Mouse (Mus musculus): ENCODE results near the gene Tmprss11d.
"Not testable (repeated sequence)": the region's sequence is repeated elsewhere in the genome, so short reads cannot be mapped to it uniquely, and the experiment has no call there.

The Tmprss11d gene

DNA sequence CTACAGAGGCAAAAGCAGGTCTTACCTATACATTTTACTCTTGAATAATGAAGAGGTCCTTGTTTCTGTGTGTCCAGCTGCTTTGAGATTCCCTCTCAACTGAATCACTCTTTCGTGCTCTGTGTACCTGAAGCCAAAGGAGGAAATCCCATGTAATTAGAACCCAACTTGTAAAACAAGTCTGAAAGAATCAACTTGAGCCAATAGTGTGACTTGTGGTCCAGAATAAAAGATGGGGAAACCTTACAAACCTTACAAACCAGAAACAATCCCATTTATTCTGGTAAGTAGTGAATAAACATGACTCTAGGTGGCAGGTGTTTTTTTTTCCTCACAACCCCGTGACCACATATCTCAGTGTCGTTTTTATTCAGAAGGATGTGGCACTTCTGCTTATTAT is at the start of gene Tmprss11d:
Tmprss11d (minus strand) TSS at position 101 of the 400 bp plus-strand sequence.
- DNase-seq (ENCODE audit: low read depth): no peak

DNA sequence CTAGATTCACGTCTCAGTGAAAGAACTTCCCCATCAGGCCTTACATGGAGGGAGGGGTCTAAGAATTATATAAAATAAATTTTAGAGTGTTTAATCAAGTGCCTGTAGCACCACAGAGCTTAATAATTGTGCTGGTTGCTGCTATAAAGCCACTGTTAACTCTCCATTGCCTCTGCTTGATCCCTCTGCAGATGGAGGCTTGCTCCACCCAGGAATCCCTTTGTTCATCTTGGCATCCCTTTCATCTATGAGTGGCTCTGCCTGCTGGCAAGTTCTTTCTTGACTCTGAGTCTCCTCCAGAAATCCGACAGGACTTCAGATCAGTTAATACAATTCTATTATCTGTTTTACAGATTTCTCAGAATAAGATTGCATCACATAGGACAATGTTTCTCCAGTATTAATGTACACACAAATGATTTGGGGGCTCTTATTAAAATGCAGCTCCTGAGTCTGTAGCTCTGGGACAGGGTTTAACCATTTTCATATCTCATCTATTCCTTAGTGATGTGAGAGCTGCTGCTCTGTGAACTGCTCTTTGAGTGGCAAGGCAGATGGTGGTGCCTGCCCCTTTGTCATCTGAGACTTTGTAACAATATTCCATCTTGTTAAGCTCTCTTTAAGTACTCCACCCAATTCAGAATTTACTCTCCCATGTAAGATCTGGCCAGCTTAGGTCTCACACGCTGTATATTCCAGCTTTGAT is 48.3 kb upstream of the Tmprss11d start:
- no peak for DNase-seq (ENCODE audit: low read depth)

DNA sequence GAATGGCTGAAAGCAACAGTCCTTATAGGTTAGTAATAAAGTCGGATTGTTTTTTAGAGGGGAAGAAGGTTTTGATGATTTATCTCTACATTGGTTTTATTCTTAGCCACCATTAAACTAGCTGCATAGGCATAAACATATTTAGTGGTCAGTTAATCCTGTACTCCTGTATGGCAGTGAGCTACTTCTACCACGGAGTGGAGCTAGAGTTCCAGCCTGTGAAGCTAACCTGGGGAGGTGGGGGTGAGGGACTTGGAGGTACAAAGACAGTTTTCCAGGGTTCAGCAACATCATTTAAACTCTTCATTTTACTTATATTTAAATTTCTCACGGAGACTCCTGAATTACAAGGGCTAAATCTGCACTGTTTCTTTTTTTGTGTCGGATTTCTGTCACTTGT is 46.3 kb upstream of the Tmprss11d start:
- DNase-seq (ENCODE audit: low read depth): no peak

DNA sequence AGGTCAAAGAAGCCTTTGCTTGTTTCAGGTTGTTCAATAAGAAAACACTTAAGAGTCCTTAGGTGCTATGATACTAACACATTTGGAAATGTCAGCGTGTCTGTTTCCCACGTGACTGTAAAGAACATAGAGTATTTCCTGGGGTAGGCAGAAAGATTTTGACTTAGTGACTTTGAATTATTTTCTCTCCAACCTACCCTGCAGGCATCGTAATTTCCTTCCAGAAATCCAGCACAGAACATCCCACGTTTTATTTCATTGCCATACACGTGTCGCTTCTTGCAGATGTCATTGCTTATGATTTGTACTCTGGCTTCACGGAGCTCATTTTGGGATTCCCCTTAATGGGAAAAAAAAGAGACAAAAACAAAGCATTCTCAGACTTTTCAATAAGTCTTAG is 41.1 kb upstream of the Tmprss11d start:
- DNase-seq (ENCODE audit: low read depth): no peak

DNA sequence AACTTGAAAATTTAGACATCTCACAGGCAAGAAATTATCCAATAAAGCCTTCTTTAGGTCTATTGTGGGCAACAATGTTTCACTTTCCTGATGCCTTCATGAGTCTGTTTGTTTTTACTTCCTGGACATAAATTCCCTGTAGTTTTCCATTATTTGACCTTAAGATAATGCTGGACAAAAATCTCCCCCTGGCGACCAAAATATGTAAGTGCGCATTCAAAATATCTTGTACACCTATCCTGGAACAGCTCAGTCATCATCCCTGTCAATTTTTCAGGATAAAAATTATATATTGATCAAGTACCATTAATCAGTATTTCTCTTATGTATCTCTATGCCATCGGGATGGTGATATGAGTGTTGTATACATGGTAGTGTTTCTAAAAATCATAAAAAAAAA is 37.6 kb upstream of the Tmprss11d start:
- DNase-seq (ENCODE audit: low read depth): no peak

DNA sequence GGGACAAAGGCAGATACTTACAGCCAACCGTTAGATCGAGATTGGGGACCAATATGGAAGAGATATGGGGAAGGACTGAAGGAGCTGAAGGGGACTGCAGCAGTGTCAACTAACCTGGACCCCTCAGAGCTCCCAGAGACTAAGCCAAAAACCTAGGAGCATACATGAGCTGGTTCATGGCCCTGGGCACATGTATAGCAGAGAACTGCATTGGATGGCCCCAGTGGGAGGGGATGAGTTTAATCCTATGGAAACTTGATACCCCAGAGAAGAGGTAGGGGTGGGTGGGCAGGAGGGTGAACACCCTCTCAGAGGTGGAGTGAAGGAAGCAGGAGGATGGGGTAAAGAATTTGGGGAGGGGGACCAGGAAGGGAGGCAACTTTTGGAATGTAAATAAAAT is 34.7 kb upstream of the Tmprss11d start:
- DNase-seq (ENCODE audit: low read depth): no peak

DNA sequence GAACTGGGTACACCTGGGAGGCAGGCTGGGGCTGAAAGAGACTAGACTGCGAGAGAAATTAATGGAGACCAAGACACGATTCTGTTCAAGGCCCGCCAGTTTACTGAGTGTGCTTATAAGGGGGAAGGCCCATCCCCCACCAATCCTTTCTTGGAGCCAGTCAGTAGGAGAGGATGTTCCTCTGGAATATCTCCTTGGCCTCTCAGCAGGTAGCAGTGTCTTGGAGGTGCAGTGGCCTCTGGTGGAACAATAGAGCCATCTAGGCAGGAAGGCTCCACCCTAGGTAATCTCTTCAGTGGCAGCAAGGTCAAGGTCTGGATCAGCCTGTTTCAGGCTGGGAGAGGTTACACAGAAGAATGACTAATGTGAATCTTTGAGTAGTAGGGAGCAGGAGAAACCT is 34.0 kb upstream of the Tmprss11d start:
- DNase-seq (ENCODE audit: low read depth): no peak

DNA sequence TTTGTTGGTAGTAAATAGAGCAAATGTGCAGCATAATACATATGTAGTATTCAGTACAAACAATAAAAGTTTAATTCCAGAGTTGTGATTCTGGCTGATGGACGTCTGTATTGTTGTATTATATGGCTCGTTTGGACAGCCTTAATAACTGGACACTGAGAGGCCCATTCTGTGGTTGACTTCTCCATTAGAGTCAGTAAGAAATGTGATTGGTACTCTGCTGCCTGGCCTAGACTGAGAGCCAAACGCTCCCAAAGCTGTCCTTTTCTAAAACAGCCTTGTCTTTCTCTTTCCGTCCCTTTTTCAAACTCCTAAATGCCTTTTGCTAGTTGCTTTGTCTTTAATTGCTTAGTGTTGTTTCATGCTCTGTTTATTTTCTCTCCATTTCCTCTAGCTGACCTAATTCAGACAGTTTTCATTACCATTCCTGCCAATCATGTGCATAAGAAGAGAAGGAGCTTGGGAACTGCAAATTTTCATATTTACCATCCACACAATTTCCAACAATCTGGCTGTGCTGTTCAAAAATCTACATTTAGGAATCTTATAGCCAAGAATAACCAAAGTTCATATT is 13.7 kb downstream of the Tmprss11d start:
- no peak for DNase-seq (ENCODE audit: low read depth)

DNA sequence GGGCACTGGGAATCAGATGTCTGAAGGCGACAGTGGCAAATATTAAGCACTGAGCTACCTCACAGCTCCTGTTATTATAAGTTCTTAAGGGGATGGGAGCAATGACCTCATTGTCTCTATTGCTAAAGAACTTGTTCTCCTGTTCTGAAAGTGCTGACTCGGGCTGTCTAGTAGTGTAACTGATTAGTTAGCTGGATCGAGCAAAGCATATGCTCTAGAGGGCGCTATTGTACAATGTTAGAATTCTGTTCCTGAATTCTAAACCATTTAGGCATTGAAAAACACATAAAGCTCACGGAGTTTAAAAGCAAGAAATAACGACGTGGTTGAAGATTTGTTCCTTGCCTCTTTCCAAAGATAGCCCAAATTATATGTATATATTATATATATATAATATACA is 20.3 kb downstream of the Tmprss11d start:
- DNase-seq (ENCODE audit: low read depth): no peak

DNA sequence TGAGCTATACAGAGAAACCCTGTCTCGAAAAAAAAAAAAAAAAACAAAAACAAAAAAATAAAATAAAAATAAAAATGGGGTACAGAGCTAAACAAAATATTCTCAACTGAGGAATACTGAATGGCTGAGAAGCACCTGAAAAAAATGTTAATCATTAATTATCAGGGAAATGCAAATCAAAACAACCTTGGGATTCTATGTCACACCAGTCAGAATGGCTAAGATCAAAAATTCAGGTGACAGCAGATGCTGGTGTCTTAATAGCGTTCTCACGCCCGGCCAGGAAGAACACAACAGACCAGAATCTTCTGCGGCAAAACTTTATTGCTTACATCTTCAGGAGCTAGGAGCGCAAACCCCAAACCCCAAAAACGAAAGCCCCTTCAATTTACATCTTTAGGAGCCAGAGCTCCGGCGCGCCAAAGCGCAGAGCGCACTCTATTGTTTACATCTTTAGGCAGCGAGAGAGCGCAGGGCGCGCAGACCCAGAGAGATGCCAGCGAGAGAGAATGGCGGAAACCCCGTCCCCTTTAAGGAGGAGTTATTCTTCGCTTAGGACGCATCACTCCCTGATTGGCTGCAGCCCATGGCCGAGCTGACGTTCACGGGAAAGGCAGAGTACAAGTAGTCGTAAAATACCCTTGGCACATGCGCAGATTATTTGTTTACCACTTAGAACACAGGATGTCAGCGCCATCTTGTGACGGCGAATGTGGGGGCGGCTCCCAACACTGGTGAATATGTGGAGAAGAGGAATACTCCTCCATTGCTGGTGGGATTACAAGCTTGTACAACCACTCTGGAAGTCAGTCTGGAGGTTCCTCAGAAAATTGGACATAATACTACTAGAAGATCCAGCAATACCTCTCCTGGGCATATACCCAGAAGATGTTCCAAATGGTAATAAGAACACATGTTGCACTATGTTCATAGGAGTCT is 54.9 kb downstream of the Tmprss11d start:
- not testable (repeated sequence) for DNase-seq (ENCODE audit: low read depth)

DNA sequence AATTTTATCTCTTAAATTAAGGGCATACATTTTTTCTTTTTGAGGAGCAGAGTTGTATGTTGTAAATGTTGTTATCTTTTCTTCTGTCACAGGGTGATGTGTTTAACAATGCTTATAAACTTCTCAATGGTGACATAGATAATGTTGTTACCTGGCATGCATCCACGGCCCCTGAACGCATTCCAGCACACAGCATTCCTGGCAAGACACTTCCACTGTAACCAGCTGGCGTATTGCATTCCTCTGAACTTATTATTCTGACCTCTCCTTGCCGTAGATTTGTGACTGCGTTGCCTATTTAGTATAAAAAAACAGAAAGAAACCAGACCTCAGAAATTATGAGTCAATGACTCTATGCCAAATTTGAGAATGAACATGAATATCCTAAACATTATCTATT is 67.1 kb downstream of the Tmprss11d start:
- DNase-seq (ENCODE audit: low read depth): no peak

DNA sequence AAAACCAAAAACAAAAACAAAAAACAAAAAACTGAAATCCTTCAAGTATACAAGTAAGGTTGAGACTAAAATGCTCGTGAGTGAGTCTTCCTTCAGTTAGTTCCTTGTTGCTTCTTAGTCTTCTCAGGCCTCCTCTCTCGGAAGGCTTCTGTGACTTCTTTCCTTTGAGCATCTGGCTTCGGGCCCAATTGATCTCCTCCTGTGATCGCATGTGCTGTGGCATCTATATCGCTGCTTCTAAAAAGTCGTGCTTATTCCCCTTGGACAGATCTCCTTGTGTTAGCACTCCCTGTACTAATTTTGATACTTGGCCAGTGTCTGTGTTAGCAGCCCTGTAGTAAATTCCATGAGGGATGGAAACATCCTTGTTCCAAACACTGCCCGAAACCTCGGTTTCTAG is 69.3 kb downstream of the Tmprss11d start:
- no peak for DNase-seq (ENCODE audit: low read depth)

DNA sequence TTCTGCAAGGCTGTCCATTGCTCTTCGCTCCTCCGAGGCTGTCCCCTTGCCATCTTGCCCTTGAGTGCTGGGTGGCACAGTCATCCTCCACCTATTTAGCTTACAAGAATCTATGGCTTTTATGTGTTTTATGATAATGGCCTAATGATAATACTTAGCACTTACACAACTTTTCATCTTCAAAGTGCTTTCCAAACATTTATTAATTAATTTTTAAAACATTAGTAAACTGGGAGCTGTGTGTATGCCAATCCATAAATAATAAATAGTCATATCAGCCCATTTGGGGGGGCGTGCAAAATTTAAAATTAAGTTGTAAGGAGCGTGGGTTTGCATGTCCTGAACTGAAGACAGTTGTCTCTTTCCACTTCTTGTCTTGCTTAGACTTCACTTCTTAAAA is 84.0 kb downstream of the Tmprss11d start, which contains the start of gene Tmprss11c:
Tmprss11c (minus strand) TSS at position 101 of the 400 bp plus-strand sequence.
- no peak for DNase-seq (ENCODE audit: low read depth)

Data from fibroblast of lung, adult 2 months (primary cell).